Mouse (Mus musculus): ENCODE data around the gene Gata1. TPM values are rescaled to one million over a fixed set of nuclear protein-coding genes. Genes with fewer than 3 reads are reported as not detected.

Gata1 gene
- total and polyA plus RNA-seq, 3 experiments = 128 to 496 (median 385) TPM

GRCm38 (mm10) chrX:8024795-8025194 lies 46.9 kb upstream of the Gata1 start:
- H3K79me2 ChIP-seq (ENCODE audit: control insufficient read depth, insufficient read depth, low read length, poor library complexity) = no peaks in the 10 kb centered on the region
- H3K9me3 ChIP-seq (replicated peaks; ENCODE audit: insufficient read depth, low read length) = no peaks in the 10 kb centered on the region
- no peak overlapping the region for H3K27ac ChIP-seq (ENCODE audit: control insufficient read depth, low read depth, low read length)
- H3K9ac ChIP-seq (ENCODE audit: control insufficient read depth, low read depth, low read length, poor library complexity, severe bottlenecking) = no peak overlapping the region
- no peaks in the 10 kb centered on the region for H3K4me1 ChIP-seq (ENCODE audit: control insufficient read depth in 1 of 2, insufficient read depth in 2 of 2, low read length in 2 of 2)
- no peaks in the 10 kb centered on the region for H3K27me3 ChIP-seq (ENCODE audit: control insufficient read depth in 1 of 2, insufficient read depth in 2 of 2, low read length in 2 of 2)
- DNase-seq (ENCODE audit: low read depth, low spot score) = peak; percentile 78
- TF ChIP-seq RAD21 (IDR thresholded peaks at IDR 0.05; ENCODE audit: low read depth, low read length) = peak; percentile 53
- peak; percentile 43 to 63 (median 52) for TF ChIP-seq CTCF (IDR thresholded peaks at IDR 0.05 in 2 of 3, conservative IDR thresholded peaks at IDR 0.05 in 1 of 3; ENCODE audit: control insufficient read depth in 1 of 3, insufficient read depth in 1 of 3, low read depth in 2 of 3, low read length in 3 of 3, poor library complexity in 1 of 3, severe bottlenecking in 1 of 3)
- peak; percentile 30; the same call in 1 of the 2 replicates for TF ChIP-seq ZNF384 (IDR thresholded peaks at IDR 0.05; ENCODE audit: low read depth, low read length)
- no peak for TF ChIP-seq MYB (IDR thresholded peaks at IDR 0.05; ENCODE audit: low read depth, low read length)
- TF ChIP-seq CHD1 (IDR thresholded peaks at IDR 0.05; ENCODE audit: low read depth, low read length) = no peak
- 0 out of 2 replicates have a peak, but pooled peaks have one; percentile 31 for TF ChIP-seq MYC (IDR thresholded peaks at IDR 0.05; ENCODE audit: low read depth, low read length)
- TF ChIP-seq UBTF (IDR thresholded peaks at IDR 0.05; ENCODE audit: borderline replicate concordance, insufficient read depth, low read depth, low read length) = no peak
- peak; percentile 59 for TF ChIP-seq SMC3 (IDR thresholded peaks at IDR 0.05; ENCODE audit: low read depth, low read length)
- no peak overlapping the region for H3K4me3 ChIP-seq (ENCODE audit: control insufficient read depth in 1 of 2, insufficient read depth in 1 of 2, low read depth in 2 of 2, low read length in 2 of 2)
- H3K36me3 ChIP-seq (ENCODE audit: control insufficient read depth in 1 of 2, insufficient read depth in 2 of 2, low read length in 2 of 2) = no peaks in the 10 kb centered on the region; a peak in 1 of 4 replicates

DNA sequence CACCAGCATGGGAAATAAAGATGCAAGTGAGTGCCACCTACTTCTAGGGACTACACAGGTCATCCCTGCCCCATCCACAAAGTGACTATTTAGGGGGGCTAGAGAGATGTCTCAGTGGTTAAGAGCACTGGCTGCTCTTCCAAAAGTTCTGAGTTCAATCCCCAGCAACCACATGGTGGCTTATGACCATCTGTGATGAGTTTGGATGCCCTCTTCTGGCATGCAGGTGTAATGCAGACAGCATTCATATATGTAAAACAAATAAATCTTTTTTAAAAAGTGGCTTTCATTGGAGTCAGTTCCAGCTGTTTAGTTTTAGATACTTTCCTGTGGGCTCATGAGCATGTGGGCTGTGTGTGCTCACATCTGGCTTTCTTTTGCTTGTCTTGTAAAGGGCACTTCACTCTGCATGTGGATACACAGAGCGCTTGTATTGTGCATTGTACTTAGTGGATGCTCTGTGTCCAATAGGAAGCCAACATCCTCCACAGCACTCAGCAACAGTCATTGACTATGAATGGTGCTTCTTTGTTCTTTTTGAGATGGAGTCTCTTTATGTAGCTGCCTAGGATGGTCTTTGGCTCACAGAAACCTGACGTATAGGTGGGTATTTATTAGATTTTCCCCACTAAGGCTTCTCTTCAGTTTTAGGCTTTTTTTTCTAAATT lies 42.4 kb upstream of the Gata1 start:
- Histone ChIP-seq H3K4me1 (ENCODE audit: control insufficient read depth in 1 of 2, insufficient read depth in 2 of 2, low read length in 2 of 2) (peaks cover 0 to 8% of the 10 kb centered on the region in 2 experiments; a peak in 3 of 4 replicates), H3K36me3 (ENCODE audit: control insufficient read depth in 1 of 2, insufficient read depth in 2 of 2, low read length in 2 of 2) (peaks cover 0 to 5% of the 10 kb centered on the region in 2 experiments; a peak in 2 of 4 replicates), H3K4me3 (ENCODE audit: control insufficient read depth in 1 of 2, insufficient read depth in 1 of 2, low read depth in 2 of 2, low read length in 2 of 2) (no peak overlapping the region), H3K9me3 (replicated peaks; ENCODE audit: insufficient read depth, low read length) (no peaks in the 10 kb centered on the region), H3K9ac (ENCODE audit: control insufficient read depth, low read depth, low read length, poor library complexity, severe bottlenecking) (no peak overlapping the region), H3K27me3 (ENCODE audit: control insufficient read depth in 1 of 2, insufficient read depth in 2 of 2, low read length in 2 of 2) (no peaks in the 10 kb centered on the region), H3K79me2 (ENCODE audit: control insufficient read depth, insufficient read depth, low read length, poor library complexity) (no peaks in the 10 kb centered on the region), H3K27ac (ENCODE audit: control insufficient read depth, low read depth, low read length) (no peak overlapping the region)
- peak; percentile 77 for DNase-seq (ENCODE audit: low read depth, low spot score)
- no peak for TF ChIP-seq ZNF384 (IDR thresholded peaks at IDR 0.05; ENCODE audit: low read depth, low read length)
- TF ChIP-seq JUND (IDR thresholded peaks at IDR 0.05; ENCODE audit: low read depth, low read length) = 0 out of 2 replicates have a peak, but pooled peaks have one; percentile 12
- peak; percentile 51 to 79 (median 66) for TF ChIP-seq CTCF (IDR thresholded peaks at IDR 0.05 in 2 of 3, conservative IDR thresholded peaks at IDR 0.05 in 1 of 3; ENCODE audit: control insufficient read depth in 1 of 3, insufficient read depth in 1 of 3, low read depth in 2 of 3, low read length in 3 of 3, poor library complexity in 1 of 3, severe bottlenecking in 1 of 3)
- peak; percentile 90 for TF ChIP-seq MYC (IDR thresholded peaks at IDR 0.05; ENCODE audit: low read depth, low read length)
- no peak for TF ChIP-seq USF2 (IDR thresholded peaks at IDR 0.05; ENCODE audit: borderline replicate concordance in 1 of 2, insufficient read depth in 1 of 2, low read depth in 1 of 2, low read length in 2 of 2)
- TF ChIP-seq RAD21 (IDR thresholded peaks at IDR 0.05; ENCODE audit: low read depth, low read length) = peak; percentile 57
- TF ChIP-seq ZC3H11A (IDR thresholded peaks at IDR 0.05; ENCODE audit: low read depth, low read length) = peak; percentile 68
- peak; percentile 78 for TF ChIP-seq SMC3 (IDR thresholded peaks at IDR 0.05; ENCODE audit: low read depth, low read length)
- TF ChIP-seq GABPA (IDR thresholded peaks at IDR 0.05; ENCODE audit: low read depth, low read length) = no peak
- no peak for TF ChIP-seq USF1 (IDR thresholded peaks at IDR 0.05; ENCODE audit: low read depth, low read length)

Data from MEL (cell line).